Mouse (Mus musculus) intestine, embryonic 15.5 days (tissue): ENCODE results near the gene Ptch2. TPM values are rescaled to one million over a fixed set of nuclear protein-coding genes. Genes with fewer than 3 reads are reported as not detected.

Experiments
- ATAC-seq: fragments of 200-750 bp; cut with Nextera tagmentation; 2 replicates; pipeline ENCODE4 v1.8.0; 2017; ENCODE audit warnings: moderate TSS enrichment, moderate library complexity
- H3K27ac ChIP-seq: fragments of 300-500 bp; sonication (generic); 2 replicates; pipeline ENCODE4 v1.5.1; 2015; ENCODE audit warnings: mild to moderate bottlenecking, inconsistent platforms
- H3K27me3 ChIP-seq: fragments of 300-500 bp; sonication (generic); replicated peaks from 2 replicates; pipeline ENCODE4 v1.6.1; 2015; ENCODE audit warnings: inconsistent platforms
- H3K36me3 ChIP-seq: fragments of 300-500 bp; sonication (generic); 2 replicates; pipeline ENCODE4 v1.6.1; 2015; ENCODE audit warnings: inconsistent platforms
- H3K4me1 ChIP-seq: fragments of 300-500 bp; sonication (generic); replicated peaks from 2 replicates; pipeline ENCODE4 v1.6.1; 2015; ENCODE audit warnings: inconsistent platforms
- H3K4me2 ChIP-seq: fragments of 300-500 bp; sonication (generic); replicated peaks from 2 replicates; pipeline ENCODE4 v1.6.1; 2015; ENCODE audit warnings: mild to moderate bottlenecking, inconsistent platforms
- H3K4me3 ChIP-seq: fragments of 300-500 bp; sonication (generic); replicated peaks from 2 replicates; pipeline ENCODE4 v1.5.1; 2015; ENCODE audit warnings: inconsistent platforms
- H3K9ac ChIP-seq: fragments of 300-500 bp; sonication (generic); 2 replicates; pipeline ENCODE4 v1.6.1; 2015; ENCODE audit warnings: inconsistent platforms
- H3K9me3 ChIP-seq: fragments of 300-500 bp; sonication (generic); 2 replicates; pipeline ENCODE4 v1.6.1; 2016; ENCODE audit warnings: inconsistent platforms
- WGBS: fragments of 180-500 bp; shearing (Covaris S2); methylation state at CpG from one replicate; pipeline ENCODE4 v1.1.7; 2015; 5-methylcytosine and 5-hydroxymethylcytosine counted together
- polyA plus RNA-seq: library from polyadenylated mRNA; unstranded; fragments of >200 nt; fragmentation: Nextera tagmentation; extraction: Ambion mirVana; gene quantifications from 2 replicates; pipeline ENCODE4 v1.2.1, GENCODE M21; 2015

Ptch2 gene
- polyA plus RNA-seq, 1 experiment from 2014 or later: 5.9 TPM

DNA sequence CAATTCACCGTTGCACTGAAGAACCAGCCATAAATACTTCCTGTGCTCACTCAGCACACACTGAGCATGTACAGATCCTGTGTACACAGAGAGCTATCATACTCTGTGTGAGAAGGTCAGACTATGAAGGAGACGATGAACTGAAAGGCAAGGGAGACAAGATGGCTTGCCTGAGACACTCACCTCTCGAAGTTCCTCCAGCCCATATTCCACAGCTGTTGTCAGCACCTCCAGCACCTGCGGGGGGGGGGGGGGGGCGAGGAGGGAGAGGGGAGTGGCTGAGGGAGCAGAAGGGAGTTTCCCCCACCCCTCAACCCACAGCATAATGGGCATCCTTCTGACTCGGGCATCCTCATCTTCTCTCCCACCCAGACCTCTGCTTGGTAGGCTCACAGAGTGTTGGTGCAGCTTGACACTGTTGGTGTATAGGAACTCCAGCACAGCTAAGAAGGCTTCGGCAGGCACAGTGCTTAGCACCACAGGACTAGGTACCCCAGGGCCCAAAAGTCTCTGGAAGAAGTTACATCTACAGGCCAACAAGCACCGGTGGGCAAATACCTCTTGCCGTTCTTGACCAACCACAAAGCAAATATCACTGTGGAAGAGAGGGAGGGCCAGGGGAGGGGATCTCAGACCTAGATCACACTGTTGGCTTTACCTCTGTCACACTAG, 27.8 kb downstream of the Ptch2 start:
- no peak overlapping the region for H3K9ac ChIP-seq
- peaks cover under 1% of the 10 kb centered on the region; the same call in 1 of the 2 replicates for H3K36me3 ChIP-seq
- 63% methylated on average over 8 of the region's 9 CpGs for WGBS
- H3K27ac ChIP-seq: no peak overlapping the region
- H3K4me3 ChIP-seq: no peak overlapping the region
- ATAC-seq: no peak
- peaks cover 32% of the 10 kb centered on the region for H3K4me1 ChIP-seq
- H3K4me2 ChIP-seq: no peak overlapping the region
- H3K27me3 ChIP-seq: no peaks in the 10 kb centered on the region
- no peaks in the 10 kb centered on the region for H3K9me3 ChIP-seq

DNA sequence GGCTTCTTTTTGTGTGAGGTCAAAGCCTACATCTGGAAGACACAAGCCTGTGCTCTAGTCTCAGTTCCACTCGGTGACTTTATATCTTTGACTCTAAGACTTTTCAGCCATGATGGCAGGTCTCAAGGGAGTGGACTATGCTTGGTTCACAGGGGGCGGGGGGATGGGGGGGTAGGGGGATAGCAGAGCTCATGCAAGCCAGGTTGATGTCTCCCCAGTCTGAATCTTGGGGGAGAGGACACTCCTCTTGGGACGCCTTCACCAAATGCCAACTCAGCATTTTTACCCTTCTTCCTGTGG, 28.3 kb downstream of the Ptch2 start:
- 85% methylated on average over 3 of the region's 3 CpGs for WGBS
- Histone ChIP-seq H3K9me3 (no peaks in the 10 kb centered on the region), H3K4me1 (peaks cover 32% of the 10 kb centered on the region), H3K27ac (peak overlapping the region; percentile 89; the same call in 1 of the 2 replicates), H3K27me3 (no peaks in the 10 kb centered on the region), H3K36me3 (peaks cover 5% of the 10 kb centered on the region; the same call in 1 of the 2 replicates), H3K9ac (no peak overlapping the region), H3K4me2 (0 out of 2 replicates have a peak overlapping the region, but pooled peaks have one; percentile 44), H3K4me3 (no peak overlapping the region)
- ATAC-seq: no peak

DNA sequence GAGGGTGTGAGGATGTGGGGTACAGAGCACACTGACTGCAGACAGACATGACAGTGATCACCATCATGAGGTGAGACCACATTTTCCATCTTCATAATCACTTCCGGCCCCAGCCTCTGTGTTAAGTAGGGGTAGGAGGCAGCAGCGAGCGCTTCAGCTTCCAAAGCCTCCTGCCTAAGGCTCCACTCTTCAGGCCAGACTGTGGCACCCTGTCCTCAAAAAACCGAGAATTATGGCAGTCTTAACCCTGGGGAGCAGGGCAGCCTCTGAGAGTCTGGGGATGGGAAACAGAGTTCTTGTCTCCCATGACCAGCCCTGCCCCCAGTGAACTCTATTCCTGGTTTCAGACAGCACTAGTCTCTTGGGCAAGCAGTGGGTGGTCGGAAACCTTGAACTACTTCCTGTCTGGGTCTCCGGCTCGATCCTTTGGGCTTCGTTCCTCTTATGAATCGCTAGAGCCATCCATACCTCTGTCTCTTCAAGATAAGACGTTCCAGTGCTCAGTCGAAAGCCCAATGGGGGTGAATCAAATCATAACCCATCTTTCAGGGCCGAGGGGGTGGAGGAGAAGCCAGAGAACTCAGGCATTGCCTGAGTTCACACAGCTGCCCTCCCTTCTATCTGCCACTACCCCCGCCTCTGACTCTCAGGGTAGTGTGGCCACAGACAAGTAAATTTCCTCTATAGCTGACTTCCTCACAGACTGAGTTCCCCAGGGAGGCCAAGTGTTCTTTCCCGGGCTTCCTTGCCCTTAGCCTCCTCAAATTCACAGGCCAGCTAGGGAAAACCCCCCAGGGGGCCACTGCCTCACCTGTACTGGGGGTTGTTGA, 28.9 kb downstream of the Ptch2 start:
- 52% methylated on average over 14 of the region's 14 CpGs for WGBS
- Histone ChIP-seq H3K9ac (peak overlapping the region; percentile 46), H3K4me1 (peaks cover 32% of the 10 kb centered on the region), H3K27me3 (no peaks in the 10 kb centered on the region), H3K4me3 (no peak overlapping the region), H3K36me3 (peaks cover 6% of the 10 kb centered on the region; the same call in 1 of the 2 replicates), H3K9me3 (no peaks in the 10 kb centered on the region), H3K4me2 (peak overlapping the region; percentile 44), H3K27ac (peak overlapping the region; percentile 89)
- no peak for ATAC-seq

DNA sequence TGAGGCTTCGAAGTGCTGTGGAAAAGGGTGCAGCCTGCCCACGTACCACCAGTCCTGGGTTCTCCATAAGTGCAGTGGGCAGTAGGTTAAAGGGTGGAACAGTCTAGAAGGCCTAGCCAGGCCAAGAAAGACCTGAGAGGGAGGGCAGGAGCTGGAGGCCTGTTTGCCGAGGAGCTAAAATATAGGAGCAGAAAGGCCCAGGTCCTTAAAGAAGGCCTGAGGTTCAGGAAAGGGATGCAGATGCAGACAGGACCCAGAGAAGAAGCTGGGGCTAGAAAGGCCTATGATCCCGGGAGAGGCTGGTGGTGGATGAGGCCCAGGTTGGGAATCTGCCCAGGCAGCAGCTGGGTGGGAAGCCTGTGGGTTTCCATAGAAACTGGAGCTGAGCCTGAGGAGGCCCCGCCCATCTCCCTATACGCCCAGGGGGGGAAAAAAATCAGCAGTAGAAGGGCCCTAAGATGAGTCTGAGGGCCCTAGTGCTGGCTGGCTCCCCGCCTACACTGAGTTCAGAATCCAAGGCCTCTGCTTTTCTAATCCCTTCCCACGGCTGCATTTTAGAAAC, 29.6 kb downstream of the Ptch2 start, which contains the start of gene Btbd19:
Gene Btbd19 (minus strand): TSS at position 378 of the 562 bp plus-strand sequence.
- H3K27me3 ChIP-seq: no peaks in the 10 kb centered on the region
- no peak within 1 kb of the TSS for H3K4me3 ChIP-seq
- H3K9ac ChIP-seq: peak within 1 kb of the TSS; percentile 46

DNA sequence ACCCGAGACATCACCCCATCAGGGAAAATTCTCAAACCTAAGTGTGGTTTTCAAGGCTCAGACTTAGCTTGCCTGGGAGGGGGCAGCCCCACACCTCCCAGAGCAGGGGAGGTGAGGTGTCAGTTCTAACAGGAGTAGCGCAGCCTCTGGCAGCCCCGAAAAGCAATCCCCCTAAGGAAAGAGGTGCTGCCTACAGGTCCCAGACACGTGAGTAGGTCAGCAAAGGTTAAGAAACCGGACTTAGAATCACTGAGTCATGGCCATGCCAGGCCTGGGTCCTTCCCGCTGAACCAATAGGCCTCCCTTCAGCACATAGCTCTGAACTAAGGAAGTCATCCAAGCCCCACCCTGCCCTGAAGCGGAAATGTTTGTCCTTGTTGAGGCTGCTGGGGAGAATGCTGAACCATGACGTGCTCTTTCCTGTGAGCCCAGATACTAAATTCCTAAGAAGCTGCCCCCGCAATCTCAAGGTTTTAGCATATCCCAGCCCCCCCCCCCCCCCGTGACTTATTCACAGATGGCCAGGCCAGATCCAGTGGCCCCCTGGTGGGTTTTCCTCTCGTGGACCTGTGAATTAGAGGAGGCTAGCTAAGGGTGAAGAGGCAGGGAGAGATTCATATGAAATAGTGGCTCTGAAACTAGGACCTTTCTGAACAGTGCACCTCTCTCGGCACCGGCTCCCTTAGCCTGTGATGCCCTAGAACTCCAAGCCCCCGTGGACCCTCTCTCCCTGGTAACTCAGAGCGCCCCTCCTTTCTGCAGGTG, 30.2 kb downstream of the Ptch2 start:
- Histone ChIP-seq H3K27ac (peak overlapping the region; percentile 89), H3K9me3 (no peaks in the 10 kb centered on the region), H3K27me3 (no peaks in the 10 kb centered on the region), H3K9ac (peak overlapping the region; percentile 46; the same call in 1 of the 2 replicates), H3K4me2 (peak overlapping the region; percentile 44; the same call in 1 of the 2 replicates), H3K4me1 (peaks cover 30% of the 10 kb centered on the region), H3K4me3 (no peak overlapping the region), H3K36me3 (peaks cover 9% of the 10 kb centered on the region; the same call in 1 of the 2 replicates)
- ATAC-seq: peak; percentile 77
- WGBS: 42% methylated on average over 15 of the region's 15 CpGs

More for the DNA sequence above, 29.6 kb downstream of the Ptch2 start, which contains the start of gene Btbd19:
- peaks cover 32% of the 10 kb centered on the region for H3K4me1 ChIP-seq
- peak within 1 kb of the TSS; percentile 89 for H3K27ac ChIP-seq
- WGBS: 28% methylated on average over 8 of the region's 8 CpGs
- H3K4me2 ChIP-seq: peak within 1 kb of the TSS; percentile 44
- no peaks in the 10 kb centered on the region for H3K9me3 ChIP-seq
- ATAC-seq: peak; percentile 66
- peaks cover 9% of the 10 kb centered on the region; the same call in 1 of the 2 replicates for H3K36me3 ChIP-seq

DNA sequence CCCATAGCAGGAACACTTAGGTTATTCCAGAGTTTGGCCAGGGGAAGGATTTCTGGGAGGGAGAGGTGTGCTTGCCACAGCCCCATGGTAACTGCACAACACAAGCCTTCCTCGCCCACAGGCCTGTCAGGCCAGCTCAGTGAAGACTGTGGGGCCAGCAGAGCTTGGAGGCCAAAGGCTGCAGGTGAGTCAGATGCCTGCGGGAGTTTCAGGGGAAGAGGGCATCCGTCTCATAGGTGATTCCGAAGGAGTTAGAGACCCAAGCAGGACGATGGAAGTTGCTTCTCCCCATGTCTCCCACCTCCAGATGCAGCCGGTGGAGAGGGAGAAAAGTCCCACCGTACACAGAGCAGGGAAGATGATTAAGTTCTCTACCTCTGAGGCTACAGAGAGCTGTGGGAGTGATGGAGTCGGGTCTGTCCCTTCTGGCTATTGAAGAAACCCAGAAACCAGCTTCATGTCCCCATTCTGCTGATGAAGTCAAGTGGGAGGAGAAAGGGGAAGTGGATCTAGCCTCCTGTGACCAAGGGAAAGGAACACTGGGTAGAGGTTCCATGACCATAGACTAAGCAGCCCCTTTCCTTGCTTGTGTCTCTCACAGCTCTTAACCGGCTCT, 30.9 kb downstream of the Ptch2 start, which contains the start of gene Tctex1d4:
Gene Tctex1d4 (plus strand): TSS at position 120 of the 616 bp plus-strand sequence.
- peak within 1 kb of the TSS; percentile 46; the same call in 1 of the 2 replicates for H3K9ac ChIP-seq
- H3K4me1 ChIP-seq: peaks cover 28% of the 10 kb centered on the region
- no peaks in the 10 kb centered on the region for H3K9me3 ChIP-seq
- H3K4me2 ChIP-seq: peak within 1 kb of the TSS; percentile 44; the same call in 1 of the 2 replicates
- WGBS: 83% methylated on average over 9 of the region's 9 CpGs
- peaks cover 1% of the 10 kb centered on the region; the same call in 1 of the 2 replicates for H3K27me3 ChIP-seq
- peaks cover 9% of the 10 kb centered on the region; the same call in 1 of the 2 replicates for H3K36me3 ChIP-seq
- H3K27ac ChIP-seq: peak within 1 kb of the TSS; percentile 89
- ATAC-seq: no peak
- no peak within 1 kb of the TSS for H3K4me3 ChIP-seq

DNA sequence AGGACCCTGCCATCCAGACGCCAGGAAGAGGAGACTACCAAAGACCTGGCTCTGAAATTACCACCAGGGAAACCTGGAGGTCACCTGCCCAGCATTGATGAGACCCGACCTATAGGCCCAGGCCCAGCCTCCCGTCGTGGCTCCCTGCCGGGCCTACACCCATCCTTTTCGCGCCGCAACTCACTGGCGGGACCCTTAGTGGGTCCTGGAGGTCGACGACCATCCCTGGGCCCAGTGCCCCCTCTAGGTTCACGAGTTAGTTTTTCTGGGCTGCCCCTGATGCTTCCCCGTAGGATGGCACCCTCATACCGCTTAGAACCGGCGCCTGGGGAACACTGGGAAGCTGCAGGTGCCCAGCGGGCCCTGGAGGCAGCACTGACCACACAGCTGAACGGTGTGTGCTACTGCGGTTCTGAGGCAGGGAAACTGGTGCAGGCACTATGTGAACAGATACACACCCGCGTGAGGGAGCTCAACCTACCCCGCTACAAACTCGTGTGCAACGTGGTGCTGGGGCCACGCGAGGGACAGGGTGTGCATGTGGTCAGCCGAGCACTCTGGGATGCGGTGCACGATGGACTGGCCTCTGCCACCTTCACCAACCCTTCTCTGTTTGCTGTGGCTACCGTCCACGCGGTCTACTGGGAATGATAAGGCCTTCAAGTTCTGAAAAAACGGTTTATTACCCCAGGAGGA, 32.3 kb downstream of the Ptch2 start:
- no peak for ATAC-seq
- peaks cover 10% of the 10 kb centered on the region; the same call in 1 of the 2 replicates for H3K27me3 ChIP-seq
- no peak overlapping the region for H3K4me2 ChIP-seq
- H3K4me3 ChIP-seq: no peak overlapping the region
- no peaks in the 10 kb centered on the region for H3K9me3 ChIP-seq
- H3K4me1 ChIP-seq: peaks cover 34% of the 10 kb centered on the region
- H3K27ac ChIP-seq: no peak overlapping the region
- H3K9ac ChIP-seq: no peak overlapping the region
- H3K36me3 ChIP-seq: peaks cover 9% of the 10 kb centered on the region; the same call in 1 of the 2 replicates
- WGBS: 88% methylated on average over 33 of the region's 33 CpGs

DNA sequence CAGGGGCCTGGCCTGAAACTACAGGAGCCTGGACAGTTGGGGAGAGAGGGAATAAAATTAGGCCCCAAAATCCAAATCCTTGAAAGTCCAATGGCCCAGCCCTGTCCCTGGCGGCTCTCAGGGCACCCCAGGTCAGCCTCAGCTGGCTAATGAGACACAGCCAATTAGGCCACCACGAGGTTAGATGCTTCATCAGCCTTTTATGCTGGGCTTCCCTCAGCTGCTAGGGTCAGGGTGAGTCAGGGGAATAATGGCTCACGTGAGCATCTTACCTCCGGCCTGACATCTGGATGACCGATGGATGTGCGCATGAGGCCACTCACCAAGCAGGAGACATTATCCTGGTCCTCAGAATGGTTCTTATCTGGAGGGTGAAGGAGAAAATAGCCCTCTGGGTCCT, 34.9 kb downstream of the Ptch2 start:
- Histone ChIP-seq H3K36me3 (peaks cover 9% of the 10 kb centered on the region; the same call in 1 of the 2 replicates), H3K27me3 (peaks cover 10% of the 10 kb centered on the region; the same call in 1 of the 2 replicates), H3K9me3 (no peaks in the 10 kb centered on the region), H3K4me3 (no peak overlapping the region), H3K4me2 (no peak overlapping the region), H3K4me1 (peaks cover 29% of the 10 kb centered on the region), H3K9ac (no peak overlapping the region), H3K27ac (no peak overlapping the region)
- 80% methylated on average over 6 of the region's 6 CpGs for WGBS
- ATAC-seq: no peak

DNA sequence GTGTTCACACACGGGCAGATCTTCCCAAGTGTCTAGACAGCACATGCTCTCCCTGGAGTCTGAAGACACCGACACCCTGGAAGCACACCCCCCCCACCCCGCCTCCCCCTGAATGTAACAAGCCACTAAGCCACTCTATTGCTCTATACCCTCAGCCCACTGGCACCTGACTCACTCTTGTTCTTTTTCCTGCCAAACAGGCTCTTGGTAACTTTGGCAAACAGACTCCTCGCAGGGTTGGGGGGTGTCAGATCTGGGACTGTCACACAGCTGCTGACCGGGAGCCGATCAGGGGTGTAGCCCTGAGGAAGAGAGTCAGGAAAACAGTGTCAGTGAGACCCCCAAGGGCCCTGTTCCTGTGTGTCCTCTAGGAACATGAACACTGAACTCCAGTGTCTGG, 35.3 kb downstream of the Ptch2 start:
- H3K27me3 ChIP-seq: peaks cover 10% of the 10 kb centered on the region; the same call in 1 of the 2 replicates
- ATAC-seq: no peak
- peaks cover 25% of the 10 kb centered on the region for H3K4me1 ChIP-seq
- 80% methylated on average over 6 of the region's 6 CpGs for WGBS
- no peak overlapping the region for H3K4me3 ChIP-seq
- peaks cover 9% of the 10 kb centered on the region; the same call in 1 of the 2 replicates for H3K36me3 ChIP-seq
- no peaks in the 10 kb centered on the region for H3K9me3 ChIP-seq
- no peak overlapping the region for H3K27ac ChIP-seq
- H3K9ac ChIP-seq: no peak overlapping the region
- H3K4me2 ChIP-seq: no peak overlapping the region

DNA sequence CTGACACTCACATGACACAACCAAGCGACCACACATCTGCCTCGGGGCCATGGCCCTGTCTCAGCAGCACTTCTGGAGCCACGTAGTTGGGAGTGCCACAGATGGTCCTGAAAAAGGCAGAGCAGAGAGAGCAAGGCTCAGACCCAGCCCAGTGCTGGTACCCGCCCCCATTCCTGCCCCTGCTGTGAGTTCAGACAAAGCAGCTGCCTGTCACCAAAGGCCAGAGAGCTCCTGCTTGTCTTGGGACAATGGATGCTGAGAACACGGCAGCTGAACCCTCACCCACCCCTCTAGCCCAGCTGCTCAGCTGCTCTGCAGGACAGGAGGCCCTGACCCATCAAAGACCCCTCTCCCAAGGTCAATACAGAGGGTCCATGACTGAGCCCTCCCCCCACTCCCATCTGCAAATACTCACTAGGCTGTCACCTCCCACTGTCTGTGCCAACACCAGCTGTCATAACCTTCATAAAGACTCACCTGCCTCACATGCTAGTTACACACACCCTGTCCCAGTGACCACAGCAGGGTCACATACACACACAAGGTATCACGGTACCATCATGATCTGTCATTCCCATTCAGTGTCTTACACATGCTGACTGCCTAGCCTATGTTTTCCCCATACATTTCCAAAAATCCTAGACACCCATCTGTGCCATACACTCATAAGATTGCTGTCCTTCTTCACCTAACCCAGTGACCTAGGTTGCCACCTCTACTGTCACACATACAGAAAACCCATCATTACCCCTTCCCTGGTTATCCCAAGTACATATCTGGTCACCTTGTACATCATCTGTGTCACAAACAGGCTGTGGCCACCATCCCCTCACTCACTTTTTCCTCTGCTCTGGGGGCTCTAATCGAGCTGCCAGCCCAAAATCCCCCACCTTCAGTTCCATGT, 36.3 kb downstream of the Ptch2 start:
- Histone ChIP-seq H3K27ac (no peak overlapping the region), H3K4me1 (peaks cover 20% of the 10 kb centered on the region), H3K27me3 (peaks cover 10% of the 10 kb centered on the region; the same call in 1 of the 2 replicates), H3K9me3 (no peaks in the 10 kb centered on the region), H3K4me2 (peak overlapping the region; percentile 96), H3K9ac (0 out of 2 replicates have a peak overlapping the region, but pooled peaks have one; percentile 85), H3K4me3 (peak overlapping the region; percentile 81), H3K36me3 (peaks cover 9% of the 10 kb centered on the region; the same call in 1 of the 2 replicates)
- ATAC-seq: no peak
- 56% methylated on average over 7 of the region's 7 CpGs for WGBS
